Mouse (Mus musculus) fat pad, adult 2 months (tissue): ENCODE results near the gene Sh2d1a.

ENCODE experiments used
- DNase-seq: peaks from one replicate; pipeline ENCODE4 v3.0.0-alpha.2; 2011; ENCODE audit warnings: low read depth, low spot score; ENCODE audit errors: extremely low read depth

Sh2d1a gene

DNA sequence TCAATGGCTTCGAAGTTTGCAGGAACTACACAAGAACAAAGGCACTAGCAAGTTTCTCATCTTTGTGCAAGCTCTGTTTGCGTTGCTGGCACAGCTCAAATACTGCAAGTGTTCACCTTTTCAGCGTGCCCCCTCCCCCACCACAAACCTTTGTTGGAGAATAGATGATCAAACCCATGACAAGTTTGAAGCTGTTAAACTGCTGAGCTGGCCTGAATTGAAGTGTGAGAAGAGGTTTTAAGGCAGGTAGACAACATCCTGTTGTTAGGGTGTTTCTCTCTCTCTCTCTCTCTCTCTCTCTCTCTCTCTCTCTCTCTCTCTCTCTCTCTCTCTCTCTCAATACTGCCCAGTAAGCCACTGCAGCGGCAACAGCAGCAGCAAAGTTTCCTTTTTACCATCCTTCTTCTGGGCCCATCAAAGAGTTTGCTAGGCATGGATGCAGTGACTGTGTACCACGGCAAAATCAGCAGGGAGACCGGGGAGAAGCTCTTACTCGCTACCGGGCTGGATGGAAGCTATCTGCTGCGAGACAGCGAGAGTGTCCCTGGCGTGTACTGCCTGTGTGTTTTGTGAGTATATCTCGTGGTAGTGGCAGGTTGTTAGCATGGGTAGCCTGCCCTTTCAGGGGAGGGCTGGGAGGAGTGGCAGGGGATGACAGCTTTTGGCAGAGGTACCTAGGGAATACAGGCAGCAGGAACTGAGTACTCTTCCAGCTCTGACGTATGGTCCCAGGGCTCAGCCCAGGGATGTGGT is at the start of gene Sh2d1a:
Gene Sh2d1a (plus strand): TSS at position 163 of the 753 bp plus-strand sequence.
- no peak for DNase-seq

DNA sequence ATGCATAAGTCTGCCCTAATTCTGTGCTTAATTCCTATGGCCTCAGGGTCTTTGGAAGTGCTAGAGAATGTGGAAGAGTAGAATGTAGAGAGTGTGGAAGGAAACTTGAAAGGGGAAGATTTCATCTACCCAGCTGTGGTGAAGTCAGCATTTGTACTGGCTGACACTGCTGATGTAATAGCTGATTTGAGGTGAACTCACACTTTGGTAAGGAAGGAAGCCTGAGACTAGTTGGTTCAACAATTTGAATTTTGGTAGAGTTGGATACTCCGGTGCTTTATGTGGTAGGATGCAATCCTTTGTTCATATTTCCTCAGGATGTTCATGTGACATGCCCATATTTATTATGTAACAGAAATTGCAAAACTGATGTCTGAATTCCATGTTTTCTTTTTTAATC is 49.3 kb upstream of the Sh2d1a start:
- DNase-seq: no peak

DNA sequence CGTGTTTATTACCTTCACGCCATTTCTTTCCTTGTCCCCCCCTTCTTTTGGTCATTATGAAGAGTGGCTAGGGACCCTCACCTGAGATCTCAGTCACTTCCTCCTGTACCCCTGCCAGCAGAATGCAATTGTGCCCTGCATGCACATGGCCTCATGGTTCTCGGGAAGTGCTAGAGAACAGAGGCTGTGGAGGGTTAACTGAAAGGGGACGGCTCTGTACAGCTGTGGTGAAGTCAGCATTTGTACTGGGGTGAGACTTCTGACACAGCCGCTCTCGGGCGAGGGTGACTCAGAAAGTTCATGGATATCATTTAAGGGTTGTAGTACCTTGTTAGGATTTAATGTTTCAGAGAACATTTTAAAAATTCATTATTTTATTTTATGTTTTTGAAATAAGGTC is 47.7 kb upstream of the Sh2d1a start:
- DNase-seq: no peak

DNA sequence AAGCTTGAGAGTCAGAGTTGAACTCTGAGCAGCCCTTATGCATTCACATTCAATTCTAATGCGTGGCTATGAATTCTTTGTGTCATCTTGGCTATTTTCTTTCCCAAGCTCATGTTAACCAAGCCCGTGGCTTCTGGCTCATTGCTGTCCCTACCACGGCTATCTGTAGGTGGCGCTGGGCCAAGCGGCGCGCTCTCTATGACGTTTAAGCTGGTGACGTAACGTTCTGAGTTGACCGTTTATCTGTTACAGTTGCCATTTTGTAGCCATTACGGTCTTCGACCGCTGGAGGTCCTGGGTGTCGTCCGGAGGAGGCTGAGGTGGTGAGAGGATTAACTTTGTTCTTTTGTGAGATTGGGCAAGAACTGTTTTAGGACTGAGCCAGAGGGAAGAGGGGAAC is 12.8 kb upstream of the Sh2d1a start, which contains the start of gene Tex13c2:
Gene Tex13c2 (plus strand): TSS at position 246 of the 400 bp plus-strand sequence.
- no peak for DNase-seq

DNA sequence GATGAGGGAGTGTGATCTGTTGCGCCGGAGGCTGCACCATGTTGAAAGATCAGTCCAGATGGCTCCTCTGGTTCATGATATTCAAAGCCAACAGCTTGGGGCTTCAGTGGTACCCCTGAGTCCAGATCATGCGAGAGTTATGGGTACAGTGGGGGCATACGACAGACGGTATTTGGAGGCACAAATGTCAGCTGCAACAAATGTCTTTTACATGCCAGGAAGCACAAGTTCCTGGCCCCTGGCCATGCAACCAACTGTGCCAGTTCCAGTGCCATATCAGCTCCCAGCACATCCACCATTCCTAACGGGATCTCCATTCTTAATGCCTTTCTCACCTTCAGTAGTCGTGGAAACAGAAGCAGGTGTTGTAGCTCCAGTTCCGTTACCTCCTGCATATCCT is 11.9 kb upstream of the Sh2d1a start:
- DNase-seq: no peak

DNA sequence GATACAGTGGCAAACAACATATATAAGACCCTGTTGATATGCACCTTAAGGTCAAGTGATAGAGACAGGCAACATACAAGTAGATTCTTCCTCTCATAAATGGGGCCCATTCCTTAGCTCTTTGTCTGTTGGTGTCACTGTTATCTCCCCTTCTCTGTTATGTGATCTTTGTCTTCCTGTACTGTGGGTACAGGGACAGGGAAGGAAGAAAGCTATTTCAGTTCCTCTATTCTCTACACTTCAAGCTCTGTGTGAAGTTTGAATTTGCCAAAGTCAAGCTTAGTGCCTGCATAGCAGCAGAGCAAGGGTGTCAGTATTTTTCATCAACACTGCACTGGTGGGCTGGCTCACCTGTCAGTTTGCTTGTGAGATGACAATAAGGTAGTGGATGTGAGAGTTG is 1.7 kb upstream of the Sh2d1a start:
- DNase-seq: no peak

DNA sequence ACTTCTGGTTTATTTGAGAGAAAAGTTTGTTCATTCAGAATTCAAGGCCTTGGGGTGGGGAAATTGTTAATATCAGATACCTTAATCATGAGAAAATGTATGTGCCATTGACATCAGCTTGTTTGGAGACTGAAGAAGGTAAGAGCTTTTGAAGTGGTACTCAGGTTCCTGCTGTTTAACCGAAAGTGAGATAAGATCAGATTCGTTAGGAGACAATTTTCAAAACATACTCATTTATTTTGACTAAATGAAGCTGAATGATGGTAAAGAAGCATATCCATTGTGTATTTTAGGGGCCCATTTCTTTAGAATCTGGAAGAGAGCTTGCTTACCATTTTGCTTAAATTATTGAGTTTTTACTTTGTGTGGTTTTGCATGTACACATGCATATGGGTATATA is 8.9 kb downstream of the Sh2d1a start:
- DNase-seq: no peak

DNA sequence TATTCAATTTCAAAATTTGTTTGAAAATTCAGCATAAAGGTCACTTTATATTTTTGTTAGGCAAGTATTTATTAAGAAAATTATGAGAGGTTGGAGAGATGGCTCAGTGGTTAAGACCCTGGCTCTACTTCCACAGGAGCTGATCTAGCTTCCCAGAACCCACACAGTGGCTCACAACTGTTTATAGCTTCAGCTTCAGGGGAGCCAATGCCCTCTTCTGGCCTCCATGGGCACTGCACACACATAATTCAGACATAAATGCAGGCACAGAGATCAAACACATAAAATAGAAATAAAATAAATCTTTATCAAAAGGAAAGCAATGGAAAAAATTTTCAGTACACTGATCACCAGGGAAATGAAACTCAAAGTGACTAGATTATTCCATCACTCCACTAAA is 10.3 kb downstream of the Sh2d1a start:
- no peak for DNase-seq

DNA sequence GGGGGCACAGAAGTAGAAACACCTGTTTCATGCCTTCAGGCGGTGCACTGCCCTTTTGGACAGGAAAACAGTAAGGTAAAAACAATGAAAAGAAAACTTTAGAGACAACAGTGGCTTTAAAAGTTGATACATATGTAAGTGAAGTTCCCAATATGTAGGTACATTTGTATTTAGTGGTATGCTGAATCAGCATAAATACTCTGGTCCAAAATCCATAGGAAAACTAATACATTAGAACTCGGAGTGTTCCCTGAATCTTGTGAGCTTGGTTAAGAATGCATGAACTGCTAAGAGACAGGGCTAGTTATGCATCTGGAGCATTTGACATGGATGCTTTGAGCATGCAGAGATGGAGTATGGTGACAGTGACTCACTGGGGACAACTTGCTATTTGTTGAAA is 20.6 kb downstream of the Sh2d1a start:
- DNase-seq: no peak

DNA sequence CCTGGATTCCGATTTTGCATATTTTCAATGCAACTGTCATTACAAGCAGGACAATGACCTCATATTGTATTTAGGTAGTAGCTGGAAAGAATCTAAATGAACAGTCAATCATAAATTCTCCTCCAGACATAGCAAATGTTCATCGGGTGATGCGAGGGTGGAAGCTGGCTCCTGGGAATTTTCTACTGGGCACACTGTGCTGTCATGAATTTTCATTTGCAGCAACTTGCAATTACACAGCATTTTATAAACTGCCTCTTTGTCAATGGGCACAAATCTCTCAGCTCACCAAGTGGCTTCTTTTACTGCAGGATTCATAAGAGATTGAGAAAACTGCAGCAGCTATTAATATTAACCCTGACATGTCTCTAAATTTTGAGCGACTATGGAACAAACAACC is 28.4 kb downstream of the Sh2d1a start:
- no peak for DNase-seq

DNA sequence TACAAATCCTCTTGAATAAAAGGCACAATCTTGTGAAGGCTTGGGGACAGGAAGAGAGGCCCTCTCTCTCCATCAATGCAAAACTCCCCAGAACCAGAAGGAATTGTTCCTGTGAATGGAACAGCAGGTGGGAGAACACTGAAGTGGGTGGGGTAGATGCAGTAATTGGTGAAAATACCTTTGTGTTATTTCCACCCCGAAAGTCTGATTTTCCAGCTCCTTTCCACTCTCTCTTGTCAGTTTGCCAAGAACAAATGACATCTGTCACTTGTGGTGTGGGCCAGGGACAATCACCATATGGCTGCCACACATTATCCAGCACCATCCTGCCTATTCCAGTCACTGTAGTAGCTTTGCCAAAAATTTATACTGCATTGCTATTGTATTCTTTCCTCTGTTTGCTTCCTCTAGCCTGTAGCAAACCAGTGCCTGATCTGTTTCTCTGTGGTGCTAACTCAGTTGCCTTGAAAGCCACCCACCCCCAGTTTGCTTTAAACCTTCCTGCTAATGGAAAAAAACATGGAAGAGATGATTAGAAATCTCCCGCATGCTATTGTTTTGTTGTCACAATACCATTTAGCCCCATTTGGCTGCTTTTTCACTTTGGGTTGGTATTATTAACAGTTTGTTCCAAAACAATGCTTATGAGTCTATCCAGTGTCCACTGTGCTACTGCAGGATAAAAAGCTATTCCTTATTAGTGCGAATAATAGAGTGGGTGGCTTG is 37.9 kb downstream of the Sh2d1a start:
- DNase-seq: no peak

DNA sequence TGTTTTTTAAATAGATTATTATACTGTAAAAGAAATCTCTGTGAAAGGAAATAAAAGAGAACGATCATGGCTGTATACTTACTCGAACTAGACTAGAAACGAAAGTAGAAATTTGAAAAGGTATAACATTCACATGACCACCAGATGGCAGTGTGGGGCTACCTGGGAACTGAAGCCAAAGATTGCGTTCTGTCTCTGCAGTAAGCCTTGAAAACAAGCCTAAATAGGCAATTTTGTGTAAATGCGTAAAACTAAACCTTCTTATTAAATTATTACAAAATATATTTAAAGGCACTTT is 38.5 kb downstream of the Sh2d1a start:
- DNase-seq: no peak

DNA sequence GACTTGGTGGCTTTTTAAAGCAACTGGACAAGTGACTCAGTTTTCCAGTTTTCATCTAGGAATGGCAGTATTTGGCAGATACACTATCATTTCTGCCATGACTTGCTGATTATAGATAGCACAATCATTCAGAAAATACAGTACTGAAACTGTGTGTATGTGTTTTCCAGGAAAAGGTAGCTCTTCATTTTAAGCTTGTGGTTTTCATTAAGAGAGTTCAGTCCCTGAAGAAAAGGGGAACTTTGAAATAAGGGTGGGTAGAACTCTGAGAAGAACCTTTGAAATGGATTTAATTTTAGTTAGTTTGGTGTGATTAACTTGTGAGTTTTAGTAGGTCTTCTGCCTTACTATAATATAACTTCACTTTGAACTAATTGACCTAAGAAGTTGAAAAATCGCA is 42.8 kb downstream of the Sh2d1a start:
- DNase-seq: no peak

DNA sequence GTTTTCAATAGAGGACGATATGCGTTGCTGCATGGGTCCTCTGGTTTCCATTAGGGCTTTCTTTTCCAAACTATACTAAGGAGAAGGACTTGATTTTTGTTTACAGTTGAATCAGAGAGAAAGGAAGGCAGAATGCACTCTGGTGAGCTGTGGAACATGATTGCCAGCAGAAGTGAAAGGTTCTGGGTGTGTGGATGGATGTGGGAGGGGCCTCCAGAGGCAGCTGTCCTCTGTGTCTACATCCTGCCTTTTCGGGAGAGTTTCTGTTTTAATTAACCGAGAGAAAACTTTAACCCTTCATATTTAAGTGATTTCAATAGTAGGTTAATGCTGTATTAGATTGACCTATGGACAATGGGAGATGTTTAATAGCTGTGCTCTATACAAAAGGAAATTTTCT is 46.3 kb downstream of the Sh2d1a start:
- DNase-seq: no peak

DNA sequence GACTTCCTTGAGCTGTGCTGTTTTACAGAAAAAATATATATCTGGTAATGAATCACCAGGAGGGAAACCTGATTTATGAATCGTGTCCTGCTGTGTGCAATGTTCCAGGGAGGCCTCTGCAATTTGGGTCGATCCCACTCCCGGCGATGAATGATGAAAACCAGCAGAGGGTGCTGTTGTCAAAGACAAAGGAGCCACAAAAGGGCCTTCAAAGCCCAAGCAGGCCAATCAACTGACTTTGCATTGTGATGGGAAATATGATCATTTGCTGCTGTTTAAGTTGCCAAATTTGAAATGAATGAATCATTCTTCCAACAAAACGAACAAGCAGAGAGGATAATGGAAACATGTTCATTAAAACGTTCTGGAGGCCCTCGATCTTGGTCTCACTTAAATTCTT is 55.0 kb downstream of the Sh2d1a start:
- no peak for DNase-seq

DNA sequence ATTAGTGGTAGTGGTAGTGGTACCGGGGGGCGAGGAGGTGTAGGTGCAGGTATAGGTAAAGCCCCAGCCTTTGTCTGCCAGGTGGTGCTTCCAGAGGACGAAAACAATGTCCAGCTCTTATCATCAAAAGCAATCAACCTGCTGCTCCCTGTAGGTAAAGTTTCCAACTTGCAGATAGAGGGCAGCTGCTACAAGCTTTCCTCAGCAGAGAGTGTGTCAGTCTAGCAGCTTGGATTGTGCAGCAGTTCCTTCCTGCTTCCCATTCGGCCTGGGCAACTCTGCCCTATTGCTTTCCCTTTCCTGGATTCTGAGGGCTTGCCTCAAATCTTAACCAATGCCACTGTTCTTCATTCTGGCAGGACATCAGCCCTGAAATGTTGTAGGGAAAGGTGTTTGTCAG is 56.4 kb downstream of the Sh2d1a start:
- DNase-seq: no peak
